Mouse (Mus musculus) urinary bladder, postnatal 36 days (tissue): ENCODE measurements around the gene Morn1.

Source experiments
- DNase-seq, 2 experiments: peaks; one replicate each; pipeline ENCODE4 v3.0.0; 2022; ENCODE audit warnings: low spot score in 2 of 2, mixed read lengths in 1 of 2

Gene Morn1

DNA sequence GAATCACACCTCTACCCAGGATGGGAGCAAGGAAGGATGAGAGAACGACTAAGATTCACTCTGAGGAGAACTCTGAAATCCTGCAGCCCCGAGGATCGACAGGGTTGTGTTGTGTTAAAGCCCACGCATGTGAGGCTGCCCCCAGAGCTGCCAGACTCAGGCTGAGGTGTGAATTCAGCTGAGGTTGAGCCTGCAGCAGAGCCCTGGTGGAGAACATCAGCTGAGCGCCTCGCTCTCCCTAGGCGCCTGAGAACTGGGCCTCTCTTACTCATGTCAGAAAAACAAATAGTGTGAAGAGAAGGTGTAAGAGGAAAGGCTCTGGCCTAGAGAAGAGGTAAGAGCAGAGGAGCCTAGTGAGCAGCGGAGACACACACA, 72.2 kb downstream of the Morn1 start:
- no peak for DNase-seq

- DNase-seq, result no peak
Observed at GRCm38 (mm10) chr4:155162433-155163319, 76.3 kb downstream of the Morn1 start.

DNA sequence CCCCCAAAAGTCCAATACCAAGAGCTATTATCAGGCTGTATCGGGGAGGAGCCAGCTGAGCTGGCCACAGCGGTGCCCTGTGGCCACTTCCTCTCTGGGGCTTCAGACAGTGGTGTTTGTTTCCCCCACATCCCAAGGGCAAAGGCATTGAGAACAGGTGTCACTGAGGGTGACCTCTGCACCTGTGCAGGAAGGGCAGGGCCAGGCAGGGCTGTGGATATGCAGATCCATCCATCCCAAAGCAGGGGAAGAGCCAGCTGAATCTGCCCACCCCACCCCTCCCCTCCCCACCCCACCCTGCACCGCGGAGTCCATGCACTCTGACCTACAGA, 76.9 kb downstream of the Morn1 start:
- DNase-seq, result no peak

- DNase-seq, result no peak
Observed at GRCm38 (mm10) chr4:155163685-155164084, 77.3 kb downstream of the Morn1 start.

DNA sequence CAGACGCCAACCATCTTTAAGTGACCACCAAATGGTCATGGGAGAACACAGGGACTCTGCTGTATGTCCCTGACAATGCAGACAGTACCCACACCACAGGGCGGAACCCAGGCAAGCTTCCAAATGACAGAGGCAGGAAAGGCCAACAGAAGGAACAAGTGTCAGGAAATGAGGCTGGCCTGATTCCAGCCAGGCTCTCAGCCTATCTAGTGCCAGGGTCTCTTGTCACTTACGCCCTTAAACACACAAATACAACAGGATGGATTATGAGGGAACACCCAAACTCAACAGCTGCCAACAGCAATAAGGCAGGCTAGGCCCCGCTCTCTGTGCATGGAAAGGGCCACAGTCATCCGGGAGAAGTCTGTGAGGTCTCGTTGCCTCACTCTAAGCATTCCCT, 78.2 kb downstream of the Morn1 start:
- DNase-seq, result peak in 1 of 2 experiments; percentile 66

- DNase-seq, result no peak
Observed at GRCm38 (mm10) chr4:155165861-155166260, 79.5 kb downstream of the Morn1 start.

- DNase-seq, result no peak
Observed at GRCm38 (mm10) chr4:155168835-155169252, 82.5 kb downstream of the Morn1 start.

GRCm38 (mm10) chr4:155170614-155171212, 84.3 kb downstream of the Morn1 start:
- no peak for DNase-seq

GRCm38 (mm10) chr4:155171961-155172533, 85.7 kb downstream of the Morn1 start:
- DNase-seq, result no peak

DNA sequence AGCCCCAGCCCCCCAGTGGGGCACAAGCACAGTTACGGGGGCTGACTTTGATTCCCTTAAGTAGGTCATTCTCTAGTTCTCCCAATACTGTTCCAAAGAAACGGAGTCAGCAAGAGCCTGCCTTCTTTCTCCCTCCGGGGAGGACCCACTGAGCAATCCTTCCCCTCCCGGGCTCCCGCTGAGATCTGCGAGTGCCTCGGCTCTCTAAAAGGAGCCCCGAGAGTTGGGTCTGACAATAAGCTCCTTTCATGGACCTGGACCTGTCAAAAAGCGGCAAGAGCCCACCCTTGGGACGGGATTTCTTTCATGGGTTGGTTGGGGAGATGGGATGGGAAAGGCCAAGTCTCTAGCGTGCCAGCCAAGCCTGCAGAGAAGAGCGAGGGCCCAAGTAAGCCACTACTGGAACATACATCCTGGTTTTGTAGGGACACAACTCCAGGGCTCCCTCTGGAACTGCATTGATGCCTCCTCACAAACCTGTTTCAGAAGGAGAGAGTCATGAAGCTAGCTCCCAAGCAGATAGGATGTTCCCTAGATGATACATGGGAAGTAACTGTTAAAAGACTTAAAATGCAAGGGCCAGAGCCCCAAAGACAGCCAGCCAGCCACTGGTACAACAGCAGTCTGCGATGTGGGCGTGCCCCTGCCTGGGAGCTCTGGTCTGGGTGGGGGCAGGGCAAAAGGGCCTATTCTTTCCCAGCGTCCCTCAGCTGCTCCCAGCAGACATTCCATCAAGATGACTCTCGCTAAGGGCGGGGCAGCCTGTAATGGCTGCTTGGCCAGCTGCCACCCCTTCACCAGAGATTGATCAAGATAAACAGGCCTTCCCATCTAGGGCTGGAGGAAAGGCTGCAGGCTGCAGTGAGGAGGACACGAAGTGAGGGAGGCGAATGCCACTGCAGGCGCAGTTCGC, 86.8 kb downstream of the Morn1 start:
- peak; percentile 92 to 96 for DNase-seq

DNA sequence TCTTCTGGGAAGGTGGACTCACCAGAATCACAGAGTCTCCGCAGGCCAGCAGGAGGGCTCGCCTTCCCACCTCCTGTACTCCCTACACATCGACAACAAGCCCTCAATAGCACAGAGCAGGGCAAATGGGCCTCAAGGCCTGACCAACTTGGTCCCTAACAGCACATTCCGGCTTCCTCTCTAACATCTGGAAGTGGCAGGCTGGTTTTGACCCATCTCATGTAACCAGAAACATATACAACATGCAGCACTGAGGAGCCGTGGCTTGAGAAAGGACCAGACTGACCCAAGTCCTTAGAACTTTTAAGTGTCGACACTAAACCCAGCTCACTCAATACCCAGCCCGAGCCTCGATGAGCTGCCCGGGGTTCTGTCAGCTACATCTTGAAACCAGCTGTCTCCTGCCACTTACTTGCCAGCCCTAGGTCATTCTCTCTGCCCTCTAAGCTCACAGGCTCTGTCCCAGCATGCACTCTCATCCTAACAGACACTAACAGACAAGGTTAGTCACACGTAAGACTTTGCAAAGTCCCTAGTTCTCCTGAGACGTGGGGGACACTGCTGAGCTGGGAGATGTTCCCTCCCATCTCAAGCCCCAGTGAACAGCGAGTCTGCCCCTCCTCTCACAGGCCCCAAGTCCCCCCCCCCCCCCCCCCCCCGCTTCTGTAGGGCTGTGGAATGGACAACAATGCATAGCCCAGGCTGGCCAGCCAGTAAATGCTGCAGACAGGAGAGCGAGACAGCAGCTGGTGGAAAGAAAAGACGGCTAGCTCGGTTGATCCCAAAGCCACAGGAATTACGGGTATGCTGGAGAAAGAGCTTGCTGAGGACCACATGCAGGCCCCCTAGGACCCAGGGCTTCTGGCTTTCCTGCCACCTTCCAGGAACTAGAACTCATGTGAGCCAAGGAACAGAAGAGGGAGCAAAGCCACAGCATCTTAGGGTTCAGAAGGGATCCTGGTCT, 87.7 kb downstream of the Morn1 start:
- no peak for DNase-seq

DNA sequence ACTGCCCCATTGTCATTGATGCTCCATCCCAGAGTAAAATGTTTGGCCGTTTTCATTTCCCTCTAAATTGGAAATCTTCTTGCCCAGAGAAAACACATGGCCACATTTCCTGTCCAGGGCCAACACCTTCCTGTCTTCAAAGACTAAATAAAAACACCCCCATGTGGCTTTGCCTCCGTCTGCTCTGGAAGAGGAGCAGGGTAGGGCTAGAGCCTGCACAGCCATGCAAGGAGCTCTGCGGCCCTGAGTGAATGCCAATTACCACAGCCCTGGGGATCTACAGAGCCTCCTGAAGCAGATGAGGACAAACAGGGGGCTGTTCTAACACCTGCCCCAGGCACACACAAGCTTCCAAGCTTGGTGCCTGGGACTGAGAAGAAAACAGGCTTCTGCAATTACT, 89.8 kb downstream of the Morn1 start:
- no peak for DNase-seq

GRCm38 (mm10) chr4:155178274-155178673, 91.9 kb downstream of the Morn1 start:
- peak in 1 of 2 experiments; percentile 64 for DNase-seq

- DNase-seq, result no peak
Observed at GRCm38 (mm10) chr4:155178981-155179512, 92.7 kb downstream of the Morn1 start.

DNA sequence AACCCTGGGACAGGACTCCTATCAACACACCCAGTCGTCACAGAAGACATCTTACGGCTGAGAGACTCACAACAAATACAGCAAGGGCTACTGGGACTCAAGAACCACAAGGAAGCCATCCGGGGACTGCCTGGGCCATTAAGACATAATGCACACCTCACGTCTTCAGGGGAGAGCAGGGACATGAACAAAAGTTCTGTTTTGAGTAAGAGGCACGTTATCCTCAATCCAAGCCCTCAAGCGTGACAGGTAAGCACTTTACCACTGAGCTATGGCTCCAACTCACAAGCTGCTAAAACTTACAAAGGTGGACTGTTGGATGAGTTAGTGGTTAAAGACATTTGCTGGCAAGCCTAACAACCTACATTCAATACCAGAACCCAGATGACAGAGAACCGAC, 96.8 kb downstream of the Morn1 start:
- DNase-seq, result no peak

DNA sequence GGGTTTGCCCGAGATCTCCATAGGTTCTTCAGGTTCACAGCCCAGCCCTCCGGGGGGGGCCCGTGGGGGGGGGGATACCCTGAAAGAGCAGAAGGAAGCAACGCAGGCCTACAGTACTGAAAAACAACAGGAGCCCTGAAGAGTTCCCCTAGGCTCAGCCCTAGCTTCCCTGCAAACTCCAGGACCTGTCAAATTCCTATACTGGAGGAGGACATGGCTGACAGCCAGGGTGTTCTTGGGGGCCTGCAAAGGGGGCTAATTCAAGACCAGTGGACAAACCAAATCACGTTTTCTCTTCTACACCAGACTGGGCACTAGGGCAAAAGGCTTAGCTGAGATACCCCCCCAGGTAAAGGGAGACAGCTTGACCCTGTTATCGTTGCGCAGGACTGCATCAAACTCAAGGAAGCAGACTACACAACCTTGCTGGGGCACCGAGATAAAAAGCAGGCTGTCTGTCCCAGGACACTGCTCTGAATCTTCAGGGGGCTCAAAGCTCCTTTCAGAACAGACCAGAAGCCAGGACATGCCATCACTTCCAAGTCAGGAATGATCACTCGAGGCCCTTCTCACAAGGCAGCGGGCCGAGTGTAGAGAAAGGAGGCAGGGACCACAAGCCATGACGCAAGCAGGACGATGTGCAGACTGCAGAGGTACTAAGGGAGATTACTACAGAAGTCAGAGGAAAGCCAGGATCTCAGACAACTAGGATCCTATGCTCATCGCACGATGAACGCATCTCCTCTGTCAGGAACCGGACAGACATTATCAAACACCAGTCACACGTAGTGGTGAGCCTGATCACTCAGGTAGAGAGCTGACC, 98.1 kb downstream of the Morn1 start:
- DNase-seq, result no peak

DNA sequence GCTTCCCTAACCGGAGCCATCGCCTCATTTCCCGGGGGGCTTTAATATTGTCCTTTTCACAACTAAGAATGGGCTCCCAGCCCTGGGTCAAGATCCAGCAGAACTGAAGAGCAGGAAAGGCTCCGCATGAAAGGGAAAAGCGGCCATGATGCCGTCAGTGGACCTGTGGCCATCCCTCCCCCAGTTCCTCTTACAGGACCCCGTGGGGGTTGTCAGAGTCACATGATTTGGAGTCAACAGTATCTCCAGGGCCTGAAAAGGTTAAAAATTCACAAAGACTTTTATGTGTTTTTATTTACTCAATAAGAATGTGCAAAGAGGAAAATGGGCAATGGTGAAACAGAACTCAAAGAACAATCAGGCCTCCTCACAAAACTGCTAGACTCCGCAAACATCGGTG, 99.5 kb downstream of the Morn1 start:
- DNase-seq, result no peak

DNA sequence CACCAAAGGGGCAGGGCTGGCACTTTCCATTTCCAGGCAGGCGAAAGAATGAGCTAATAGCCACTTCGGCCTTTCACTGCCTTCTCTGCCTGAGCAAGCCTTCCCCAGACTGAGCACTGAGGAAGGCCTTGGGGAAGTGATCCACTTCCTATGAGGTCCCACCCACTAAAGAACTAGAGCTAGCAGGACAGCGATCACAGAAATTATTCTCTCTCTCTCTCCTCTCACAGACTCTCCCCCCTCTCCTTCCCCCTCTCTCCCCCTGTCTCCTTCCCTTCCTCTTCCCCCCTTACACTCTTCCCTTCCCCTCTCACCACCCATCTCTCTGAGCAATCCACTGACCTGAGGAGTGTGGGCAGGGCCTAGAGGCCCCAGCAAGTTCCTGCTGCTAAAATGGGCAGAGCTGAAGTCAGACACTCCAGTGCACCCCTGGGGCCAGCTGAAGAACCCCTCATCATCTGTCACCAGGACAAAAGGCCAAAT, 100.9 kb downstream of the Morn1 start:
- no peak for DNase-seq

GRCm38 (mm10) chr4:155188341-155188740, 102.0 kb downstream of the Morn1 start:
- DNase-seq, result no peak
